Mouse (Mus musculus): Measurements from ENCODE around the gene Nme9. TPM values are rescaled to one million over a fixed set of nuclear protein-coding genes. Genes with fewer than 3 reads are reported as not detected.

The Nme9 gene
- not detected for polyA plus RNA-seq (2012; fragmentation: generic; extraction: Trizol)

- Histone ChIP-seq H3ac (ENCODE audit: control insufficient read depth, insufficient read length) (no peak within 1 kb of the TSS), H3K27me3 (ENCODE audit: control insufficient read depth, insufficient read depth, insufficient read length) (peaks cover 6% of the 10 kb centered on the region), H3K4me3 (no peak within 1 kb of the TSS), H3K4me2 (ENCODE audit: low read depth) (no peak within 1 kb of the TSS), H3K79me2 (ENCODE audit: control insufficient read depth, insufficient read depth) (no peaks in the 10 kb centered on the region), H3K36me3 (ENCODE audit: control insufficient read depth, insufficient read depth) (no peaks in the 10 kb centered on the region)
- TF ChIP-seq REST (IDR thresholded peaks at IDR 0.05; ENCODE audit: insufficient read depth, insufficient read length) (no peak), MYOD1 (IDR thresholded peaks at IDR 0.05; ENCODE audit: control insufficient read depth in 1 of 3, insufficient read length in 2 of 3, low read depth in 2 of 3) (no peak), USF1 (IDR thresholded peaks at IDR 0.05; ENCODE audit: low read depth) (no peak), MYOG (IDR thresholded peaks at IDR 0.05; ENCODE audit: control insufficient read depth in 1 of 3, insufficient read depth in 1 of 3, insufficient read length in 2 of 3, low read depth in 2 of 3) (no peak), POLR2A (IDR thresholded peaks at IDR 0.05; ENCODE audit: insufficient read length, low read depth) (no peak), TCF3 (IDR thresholded peaks at IDR 0.05; ENCODE audit: insufficient read length, low read depth) (no peak), CEBPB (IDR thresholded peaks at IDR 0.05; ENCODE audit: insufficient read depth, poor library complexity, severe bottlenecking) (no peak), E2F4 (IDR thresholded peaks at IDR 0.05; ENCODE audit: insufficient read depth) (no peak), MAX (IDR thresholded peaks at IDR 0.05; ENCODE audit: low read depth) (no peak), POLR2AphosphoS2 (IDR thresholded peaks at IDR 0.05; ENCODE audit: insufficient read length, low read depth) (no peak), SRF (IDR thresholded peaks at IDR 0.05; ENCODE audit: control insufficient read depth, insufficient read length, low read depth) (no peak), TCF12 (IDR thresholded peaks at IDR 0.05; ENCODE audit: insufficient read depth, poor library complexity, severe bottlenecking) (no peak)
Observed at GRCm38 (mm10) chr9:99451161-99451560, at the start of gene Nme9. Gene Nme9, plus strand, starts transcription at chr9:99451475.

GRCm38 (mm10) chr9:99409280-99409679 lies 42.0 kb upstream of the Nme9 start:
- Histone ChIP-seq H3ac (ENCODE audit: control insufficient read depth, insufficient read length) (no peak overlapping the region), H3K79me2 (ENCODE audit: control insufficient read depth, insufficient read depth) (no peaks in the 10 kb centered on the region), H3K4me3 (no peak overlapping the region), H3K27me3 (ENCODE audit: control insufficient read depth, insufficient read depth, insufficient read length) (no peaks in the 10 kb centered on the region), H3K4me2 (ENCODE audit: low read depth) (no peak overlapping the region), H3K36me3 (ENCODE audit: control insufficient read depth, insufficient read depth) (no peaks in the 10 kb centered on the region)
- TF ChIP-seq POLR2AphosphoS2 (IDR thresholded peaks at IDR 0.05; ENCODE audit: insufficient read length, low read depth) (no peak), SRF (IDR thresholded peaks at IDR 0.05; ENCODE audit: control insufficient read depth, insufficient read length, low read depth) (no peak), E2F4 (IDR thresholded peaks at IDR 0.05; ENCODE audit: insufficient read depth) (no peak)

GRCm38 (mm10) chr9:99411093-99411492 lies 40.2 kb upstream of the Nme9 start:
- Histone ChIP-seq H3ac (ENCODE audit: control insufficient read depth, insufficient read length) (no peak overlapping the region), H3K79me2 (ENCODE audit: control insufficient read depth, insufficient read depth) (no peaks in the 10 kb centered on the region), H3K27me3 (ENCODE audit: control insufficient read depth, insufficient read depth, insufficient read length) (no peaks in the 10 kb centered on the region), H3K4me3 (no peak overlapping the region), H3K36me3 (ENCODE audit: control insufficient read depth, insufficient read depth) (no peaks in the 10 kb centered on the region), H3K4me2 (ENCODE audit: low read depth) (no peak overlapping the region)
- TF ChIP-seq POLR2AphosphoS2 (IDR thresholded peaks at IDR 0.05; ENCODE audit: insufficient read length, low read depth) (no peak), POLR2A (IDR thresholded peaks at IDR 0.05; ENCODE audit: insufficient read length, low read depth) (no peak), SRF (IDR thresholded peaks at IDR 0.05; ENCODE audit: control insufficient read depth, insufficient read length, low read depth) (no peak), TCF12 (IDR thresholded peaks at IDR 0.05; ENCODE audit: insufficient read depth, poor library complexity, severe bottlenecking) (no peak), MYOG (IDR thresholded peaks at IDR 0.05; ENCODE audit: control insufficient read depth in 1 of 3, insufficient read depth in 1 of 3, insufficient read length in 2 of 3, low read depth in 2 of 3) (no peak), CEBPB (IDR thresholded peaks at IDR 0.05; ENCODE audit: insufficient read depth, poor library complexity, severe bottlenecking) (no peak), MYOD1 (IDR thresholded peaks at IDR 0.05; ENCODE audit: control insufficient read depth in 1 of 3, insufficient read length in 2 of 3, low read depth in 2 of 3) (no peak), REST (IDR thresholded peaks at IDR 0.05; ENCODE audit: insufficient read depth, insufficient read length) (no peak), TCF3 (IDR thresholded peaks at IDR 0.05; ENCODE audit: insufficient read length, low read depth) (no peak), USF1 (IDR thresholded peaks at IDR 0.05; ENCODE audit: low read depth) (no peak), E2F4 (IDR thresholded peaks at IDR 0.05; ENCODE audit: insufficient read depth) (no peak), MAX (IDR thresholded peaks at IDR 0.05; ENCODE audit: low read depth) (no peak)

- no peaks in the 10 kb centered on the region for H3K79me2 ChIP-seq (ENCODE audit: control insufficient read depth, insufficient read depth)
- H3K4me3 ChIP-seq: no peak overlapping the region
- H3K4me2 ChIP-seq (ENCODE audit: low read depth): no peak overlapping the region
- no peak overlapping the region for H3ac ChIP-seq (ENCODE audit: control insufficient read depth, insufficient read length)
- no peaks in the 10 kb centered on the region for H3K27me3 ChIP-seq (ENCODE audit: control insufficient read depth, insufficient read depth, insufficient read length)
- H3K36me3 ChIP-seq (ENCODE audit: control insufficient read depth, insufficient read depth): no peaks in the 10 kb centered on the region
- no peak for TF ChIP-seq TCF3 (IDR thresholded peaks at IDR 0.05; ENCODE audit: insufficient read length, low read depth)
- no peak for TF ChIP-seq E2F4 (IDR thresholded peaks at IDR 0.05; ENCODE audit: insufficient read depth)
- no peak for TF ChIP-seq MYOD1 (IDR thresholded peaks at IDR 0.05; ENCODE audit: control insufficient read depth in 1 of 3, insufficient read length in 2 of 3, low read depth in 2 of 3)
- TF ChIP-seq POLR2AphosphoS2 (IDR thresholded peaks at IDR 0.05; ENCODE audit: insufficient read length, low read depth): no peak
- TF ChIP-seq SRF (IDR thresholded peaks at IDR 0.05; ENCODE audit: control insufficient read depth, insufficient read length, low read depth): no peak
- TF ChIP-seq USF1 (IDR thresholded peaks at IDR 0.05; ENCODE audit: low read depth): no peak
- TF ChIP-seq TCF12 (IDR thresholded peaks at IDR 0.05; ENCODE audit: insufficient read depth, poor library complexity, severe bottlenecking): no peak
- TF ChIP-seq MYOG (IDR thresholded peaks at IDR 0.05; ENCODE audit: control insufficient read depth in 1 of 3, insufficient read depth in 1 of 3, insufficient read length in 2 of 3, low read depth in 2 of 3): no peak
- TF ChIP-seq MAX (IDR thresholded peaks at IDR 0.05; ENCODE audit: low read depth): no peak
- TF ChIP-seq CEBPB (IDR thresholded peaks at IDR 0.05; ENCODE audit: insufficient read depth, poor library complexity, severe bottlenecking): no peak
- TF ChIP-seq REST (IDR thresholded peaks at IDR 0.05; ENCODE audit: insufficient read depth, insufficient read length): no peak
- no peak for TF ChIP-seq POLR2A (IDR thresholded peaks at IDR 0.05; ENCODE audit: insufficient read length, low read depth)
Observed at GRCm38 (mm10) chr9:99411785-99412184, 39.5 kb upstream of the Nme9 start.

GRCm38 (mm10) chr9:99416809-99417208 lies 34.5 kb upstream of the Nme9 start:
- no peak overlapping the region for H3K4me3 ChIP-seq
- H3K79me2 ChIP-seq (ENCODE audit: control insufficient read depth, insufficient read depth): no peaks in the 10 kb centered on the region
- no peak overlapping the region for H3ac ChIP-seq (ENCODE audit: control insufficient read depth, insufficient read length)
- H3K4me2 ChIP-seq (ENCODE audit: low read depth): no peak overlapping the region
- no peaks in the 10 kb centered on the region for H3K36me3 ChIP-seq (ENCODE audit: control insufficient read depth, insufficient read depth)
- TF ChIP-seq MYOD1 (IDR thresholded peaks at IDR 0.05; ENCODE audit: control insufficient read depth in 1 of 3, insufficient read length in 2 of 3, low read depth in 2 of 3): peak in 1 of 3 experiments; percentile 48
- no peak for TF ChIP-seq SRF (IDR thresholded peaks at IDR 0.05; ENCODE audit: control insufficient read depth, insufficient read length, low read depth)
- H3K27me3 ChIP-seq (ENCODE audit: control insufficient read depth, insufficient read depth, insufficient read length): no peaks in the 10 kb centered on the region

Data from myocyte (in vitro differentiated cells).